8 mouse cellular contexts compared by ENCODE assay signal in the genomic region with DNA sequence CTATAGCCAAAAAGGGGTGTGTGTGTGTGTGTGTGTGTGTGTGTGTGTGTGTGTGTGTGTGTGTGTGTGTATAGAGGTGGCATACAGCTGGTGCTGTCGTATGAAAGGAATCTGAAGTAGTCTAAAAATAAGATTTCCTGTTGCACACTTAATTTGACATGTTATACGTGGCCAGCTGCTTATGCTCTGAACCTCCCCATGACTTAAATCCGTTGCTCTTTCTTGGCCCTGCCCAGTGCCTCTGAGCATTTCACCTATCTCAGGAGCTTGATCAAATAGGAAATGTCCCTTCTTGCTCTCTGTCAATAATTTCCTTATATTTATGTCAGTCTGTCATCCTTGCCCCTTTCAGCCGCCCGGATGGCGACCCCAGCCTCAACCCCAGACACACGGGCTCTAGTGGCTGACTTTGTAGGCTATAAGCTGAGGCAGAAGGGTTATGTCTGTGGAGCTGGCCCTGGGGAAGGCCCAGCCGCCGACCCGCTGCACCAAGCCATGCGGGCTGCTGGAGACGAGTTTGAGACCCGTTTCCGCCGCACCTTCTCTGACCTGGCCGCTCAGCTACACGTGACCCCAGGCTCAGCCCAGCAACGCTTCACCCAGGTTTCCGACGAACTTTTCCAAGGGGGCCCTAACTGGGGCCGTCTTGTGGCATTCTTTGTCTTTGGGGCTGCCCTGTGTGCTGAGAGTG. TPM values are rescaled to one million over a fixed set of nuclear protein-coding genes. Genes with fewer than 3 reads are reported as not detected.
DNase-seq lines count a peak whose midpoint lies in the region; ATAC-seq and TF ChIP-seq lines count a peak whose summit lies in the region.

No protein-coding gene starts in this region.

- H3K27me3 ChIP-seq in C2C12 (ENCODE audit: control insufficient read depth, insufficient read depth, insufficient read length): no peaks in the 10 kb centered on the region
- H3K27me3 ChIP-seq in forebrain, embryonic 15.5 days: no peaks in the 10 kb centered on the region
- no peaks in the 10 kb centered on the region for H3K27me3 ChIP-seq in liver, embryonic 15.5 days

- peak overlapping the region; percentile 73 for H3K9ac ChIP-seq in forebrain, embryonic 15.5 days (replicated peaks)
- H3K9ac ChIP-seq in liver, embryonic 15.5 days: no peak overlapping the region

- TF ChIP-seq CTCF in gastrocnemius, adult 2 months (IDR thresholded peaks at IDR 0.05): no peak
- no peak for TF ChIP-seq CTCF in C2C12 (IDR thresholded peaks at IDR 0.05; ENCODE audit: control insufficient read depth, insufficient read depth, insufficient read length)

- H3K27ac ChIP-seq in gastrocnemius, adult 2 months: peak overlapping the region; percentile 92
- H3K27ac ChIP-seq in forebrain, embryonic 15.5 days (replicated peaks): peak overlapping the region; percentile 85
- H3K27ac ChIP-seq in liver, embryonic 15.5 days (replicated peaks): peak overlapping the region; percentile 62; the same call in 1 of the 2 replicates

- ATAC-seq in forebrain, embryonic 15.5 days (replicated peaks): peak; percentile 2; the same call in 1 of the 2 replicates
- no peak for ATAC-seq in liver, embryonic 15.5 days (ENCODE audit: insufficient read depth)
- ATAC-seq in erythroid progenitor cell, adult 5-6 weeks (replicated peaks; ENCODE audit: low FRiP score, poor library complexity, severe bottlenecking): no peak

- DNase-seq in gastrocnemius, adult 2 months: no peak
- no peak for DNase-seq in gastrocnemius, postnatal 25 days
- DNase-seq in right cerebral cortex, postnatal 10 days (ENCODE audit: low spot score in 2 of 2): no peak
- DNase-seq in frontal cortex, postnatal 36 days (ENCODE audit: low spot score in 2 of 2): no peak

- peaks cover 36% of the 10 kb centered on the region for H3K79me2 ChIP-seq in C2C12 (ENCODE audit: control insufficient read depth, insufficient read depth)

- H3K4me1 ChIP-seq in forebrain, embryonic 15.5 days: peaks cover 26% of the 10 kb centered on the region
- H3K4me1 ChIP-seq in liver, embryonic 15.5 days (replicated peaks): peaks cover 20% of the 10 kb centered on the region

- 32% methylated on average over 21 of the region's 21 CpGs for WGBS in forebrain, embryonic 15.5 days
- 51% methylated on average over 21 of the region's 21 CpGs for WGBS in liver, embryonic 15.5 days (ENCODE audit: insufficient replicate concordance)

- intact Hi-C loops in gastrocnemius, adult 2 months (cut with DNase I): no loop called here

- H3K79me3 ChIP-seq in C2C12 (ENCODE audit: low read depth): peaks cover 16% of the 10 kb centered on the region

- peaks cover 13% of the 10 kb centered on the region for H3K36me3 ChIP-seq in C2C12 (ENCODE audit: control insufficient read depth, insufficient read depth)
- no peaks in the 10 kb centered on the region for H3K36me3 ChIP-seq in forebrain, embryonic 15.5 days
- H3K36me3 ChIP-seq in liver, embryonic 15.5 days (replicated peaks): no peaks in the 10 kb centered on the region

- no peaks in the 10 kb centered on the region for H3K9me3 ChIP-seq in forebrain, embryonic 15.5 days
- no peaks in the 10 kb centered on the region for H3K9me3 ChIP-seq in liver, embryonic 15.5 days (replicated peaks)

- H3ac ChIP-seq in C2C12 (ENCODE audit: control insufficient read depth, insufficient read length, low read depth): peak overlapping the region; percentile 82

- H3K4me3 ChIP-seq in gastrocnemius, adult 2 months: peak overlapping the region; percentile 88
- H3K4me3 ChIP-seq in C2C12 (ENCODE audit: insufficient read depth, poor library complexity, severe bottlenecking): peak overlapping the region; percentile 78
- peak overlapping the region; percentile 57 for H3K4me3 ChIP-seq in forebrain, embryonic 15.5 days
- peak overlapping the region; percentile 57 for H3K4me3 ChIP-seq in liver, embryonic 15.5 days (replicated peaks)

- H3K4me2 ChIP-seq in forebrain, embryonic 15.5 days (replicated peaks): peak overlapping the region; percentile 74
- peak overlapping the region; percentile 80 for H3K4me2 ChIP-seq in liver, embryonic 15.5 days

TF ChIP-seq in C2C12, 6 proteins besides CTCF, POLR2A, EP300 and RAD21:
- TF ChIP-seq USF1 (IDR thresholded peaks at IDR 0.05; ENCODE audit: low read depth) (no peak), MYOG (IDR thresholded peaks at IDR 0.05; ENCODE audit: control insufficient read depth, extremely low read depth, insufficient read length) (no peak), FOSL1 (IDR thresholded peaks at IDR 0.05; ENCODE audit: insufficient read depth, low read length, poor library complexity, severe bottlenecking) (no peak), CEBPB (IDR thresholded peaks at IDR 0.05; ENCODE audit: low read depth) (no peak)

RNA-seq across cellular contexts. Expression of a gene that starts 0.9 kb away (rescaled TPM):
- total RNA-seq in gastrocnemius, adult 2 months (2021): 1 to 10 TPM in 1 of 2 experiments, under 1 TPM in 1; 0.56 to 4.4 TPM
- 1 to 10 TPM; 1.3 to 2.3 TPM for total RNA-seq in gastrocnemius, postnatal 25 days (2021)
- 0.49 TPM for polyA plus RNA-seq in C2C12 (2012; fragmentation: generic; extraction: Trizol)
- 0.14 and 0.15 TPM in 2 replicates for polyA plus RNA-seq in forebrain, embryonic 15.5 days (2015; fragmentation: Nextera tagmentation; extraction: Ambion mirVana)
- not detected in 2 replicates for polyA plus RNA-seq in liver, embryonic 15.5 days (2015; fragmentation: Nextera tagmentation; extraction: Ambion mirVana)
- not detected in 2 replicates for total RNA-seq in erythroid progenitor cell, adult 5-6 weeks (2015; ENCODE audit: low replicate concordance)
- not detected in 2 replicates for total RNA-seq in erythroid progenitor cell, adult 5-6 weeks (2017; ENCODE audit: low replicate concordance)

RNA-seq across cellular contexts. Expression of a gene that starts 1.0 kb away (rescaled TPM):
- 10 to 100 TPM; 23.1 to 26.8 TPM for total RNA-seq in gastrocnemius, adult 2 months (2021)
- 10 to 100 TPM; 21.6 to 24.4 TPM for total RNA-seq in gastrocnemius, postnatal 25 days (2021)
- polyA plus RNA-seq in C2C12 (2012; fragmentation: generic; extraction: Trizol): 16.5 TPM
- 3.5 and 3.6 TPM in 2 replicates for polyA plus RNA-seq in forebrain, embryonic 15.5 days (2015; fragmentation: Nextera tagmentation; extraction: Ambion mirVana)
- 0.46 and 0.82 TPM in 2 replicates for polyA plus RNA-seq in liver, embryonic 15.5 days (2015; fragmentation: Nextera tagmentation; extraction: Ambion mirVana)
- 1.7 TPM in 1 of 2 replicates, not detected in the other for total RNA-seq in erythroid progenitor cell, adult 5-6 weeks (2015; ENCODE audit: low replicate concordance)
- 1.7 TPM in 1 of 2 replicates, not detected in the other for total RNA-seq in erythroid progenitor cell, adult 5-6 weeks (2017; ENCODE audit: low replicate concordance)

RNA-seq across cellular contexts. Expression of a gene that starts 6.8 kb away (rescaled TPM):
- 1 to 10 TPM; 2.6 to 3.5 TPM for total RNA-seq in gastrocnemius, adult 2 months (2021)
- 1 to 10 TPM; 3.0 to 3.5 TPM for total RNA-seq in gastrocnemius, postnatal 25 days (2021)
- polyA plus RNA-seq in C2C12 (2012; fragmentation: generic; extraction: Trizol): 1.1 TPM
- 1.7 and 2.3 TPM in 2 replicates for polyA plus RNA-seq in forebrain, embryonic 15.5 days (2015; fragmentation: Nextera tagmentation; extraction: Ambion mirVana)
- polyA plus RNA-seq in liver, embryonic 15.5 days (2015; fragmentation: Nextera tagmentation; extraction: Ambion mirVana): 0.33 and 0.63 TPM in 2 replicates
- total RNA-seq in erythroid progenitor cell, adult 5-6 weeks (2015; ENCODE audit: low replicate concordance): 2.2 and 8.8 TPM in 2 replicates
- not detected in 2 replicates for total RNA-seq in erythroid progenitor cell, adult 5-6 weeks (2017; ENCODE audit: low replicate concordance)

RNA-seq across cellular contexts. Expression of a gene that starts 8.1 kb away (rescaled TPM):
- total RNA-seq in gastrocnemius, adult 2 months (2021): 10 to 100 TPM; 52.5 to 63.3 TPM
- total RNA-seq in gastrocnemius, postnatal 25 days (2021): 10 to 100 TPM; 47.1 to 52.7 TPM
- polyA plus RNA-seq in C2C12 (2012; fragmentation: generic; extraction: Trizol): 146 TPM
- 163 and 164 TPM in 2 replicates for polyA plus RNA-seq in forebrain, embryonic 15.5 days (2015; fragmentation: Nextera tagmentation; extraction: Ambion mirVana)
- 38.6 and 46.2 TPM in 2 replicates for polyA plus RNA-seq in liver, embryonic 15.5 days (2015; fragmentation: Nextera tagmentation; extraction: Ambion mirVana)
- total RNA-seq in erythroid progenitor cell, adult 5-6 weeks (2015; ENCODE audit: low replicate concordance): 49.9 and 68.1 TPM in 2 replicates
- total RNA-seq in erythroid progenitor cell, adult 5-6 weeks (2017; ENCODE audit: low replicate concordance): 115 and 120 TPM in 2 replicates

RNA-seq across cellular contexts. Expression of a gene that starts 13.4 kb away (rescaled TPM):
- 1 to 10 TPM; 3.0 to 5.2 TPM for total RNA-seq in gastrocnemius, adult 2 months (2021)
- 1 to 10 TPM; 3.3 to 4.5 TPM for total RNA-seq in gastrocnemius, postnatal 25 days (2021)
- polyA plus RNA-seq in C2C12 (2012; fragmentation: generic; extraction: Trizol): 1.3 TPM
- polyA plus RNA-seq in forebrain, embryonic 15.5 days (2015; fragmentation: Nextera tagmentation; extraction: Ambion mirVana): 11.1 and 13.5 TPM in 2 replicates
- 1.6 and 2.6 TPM in 2 replicates for polyA plus RNA-seq in liver, embryonic 15.5 days (2015; fragmentation: Nextera tagmentation; extraction: Ambion mirVana)
- 4.7 and 5.0 TPM in 2 replicates for total RNA-seq in erythroid progenitor cell, adult 5-6 weeks (2015; ENCODE audit: low replicate concordance)
- total RNA-seq in erythroid progenitor cell, adult 5-6 weeks (2017; ENCODE audit: low replicate concordance): 0.13 and 1.3 TPM in 2 replicates

Comparison
In these comparisons a context has a peak if more than half of its experiments do, and no peak if none do; other contexts are left out.
1. RNA of a gene that starts 1.0 kb away (total RNA-seq): 23.1 to 26.8 TPM in gastrocnemius, adult 2 months and 21.6 to 24.4 TPM in gastrocnemius, postnatal 25 days; 1.7 TPM in erythroid progenitor cell, adult 5-6 weeks; every median in the first group is over 4 times any median in the second.
2. Peak in every context shown above with its lines, with median percentiles within 50 percentile points of each other: H3K27ac ChIP-seq and H3K4me3 ChIP-seq.